Mouse (Mus musculus) layer of hippocampus, adult 2 months (tissue): ENCODE results near the gene Ubap1l. TPM values are rescaled to one million over a fixed set of nuclear protein-coding genes. Genes with fewer than 3 reads are reported as not detected.

ENCODE experiments used
- DNase-seq, 2 experiments: peaks; one replicate each; pipeline ENCODE4 v3.0.0; 2022; ENCODE audit warnings: low spot score in 2 of 2
- H3K27ac ChIP-seq: fragments of 200-600 bp; 2 replicates; pipeline ENCODE4 v1.8.1; 2022
- H3K4me3 ChIP-seq: fragments of 200-600 bp; 2 replicates; pipeline ENCODE4 v1.8.1; 2022; ENCODE audit warnings: mild to moderate bottlenecking
- CTCF ChIP-seq: fragments of 200-600 bp; conservative IDR thresholded peaks from 2 replicates; pipeline ENCODE4 v1.8.1; 2022; ENCODE audit warnings: antibody characterized with exemption, mild to moderate bottlenecking, moderate library complexity
- total RNA-seq, 2 experiments: library from RNA; stranded (reverse); gene quantifications; 2 replicates each; pipeline ENCODE4 v1.2.3; 2021

The Ubap1l gene
- total RNA-seq, 2 experiments from 2014 or later = 2.5 to 6.2 TPM

- H3K27ac ChIP-seq = no peak overlapping the region
- no peak for DNase-seq
- no peak for TF ChIP-seq CTCF
- no peak overlapping the region for H3K4me3 ChIP-seq
Observed at GRCm38 (mm10) chr9:65407327-65407726, 46.5 kb downstream of the Ubap1l start.

DNA sequence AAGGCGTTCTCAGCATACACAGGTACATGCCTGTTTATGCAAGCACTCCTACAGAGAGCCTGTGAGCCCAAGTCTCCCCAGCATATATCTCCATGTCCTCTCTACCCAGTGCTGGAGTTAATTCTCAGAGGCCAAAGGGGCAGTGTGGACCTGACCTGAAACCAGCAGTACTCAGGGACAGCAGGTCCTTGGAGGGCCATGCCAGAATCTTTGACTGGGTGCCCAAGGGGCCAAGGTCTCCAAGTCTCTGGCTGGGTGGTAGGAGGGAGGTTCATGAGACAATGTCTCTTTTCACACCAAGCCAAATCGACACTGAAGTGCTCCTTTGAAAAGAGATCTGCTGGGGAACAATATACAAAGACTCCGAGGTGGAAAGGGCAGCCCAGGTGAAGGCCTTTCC is 47.0 kb downstream of the Ubap1l start:
- DNase-seq = no peak
- TF ChIP-seq CTCF = no peak
- no peak overlapping the region for H3K27ac ChIP-seq
- H3K4me3 ChIP-seq = no peak overlapping the region

GRCm38 (mm10) chr9:65408871-65409295 is 48.0 kb downstream of the Ubap1l start:
- no peak for TF ChIP-seq CTCF
- no peak for DNase-seq
- H3K27ac ChIP-seq = no peak overlapping the region
- no peak overlapping the region for H3K4me3 ChIP-seq

- DNase-seq = no peak
- H3K4me3 ChIP-seq = no peak overlapping the region
Observed at GRCm38 (mm10) chr9:65410378-65410777, 49.5 kb downstream of the Ubap1l start.

GRCm38 (mm10) chr9:65411326-65411725 is 50.5 kb downstream of the Ubap1l start:
- H3K27ac ChIP-seq = peak overlapping the region; percentile 58
- 0 out of 2 replicates have a peak, but pooled peaks have one; percentile 4 for TF ChIP-seq CTCF
- H3K4me3 ChIP-seq = no peak overlapping the region
- DNase-seq = no peak

More at GRCm38 (mm10) chr9:65410378-65410777, 49.5 kb downstream of the Ubap1l start:
- no peak for TF ChIP-seq CTCF
- peak overlapping the region; percentile 58; the same call in 1 of the 2 replicates for H3K27ac ChIP-seq

DNA sequence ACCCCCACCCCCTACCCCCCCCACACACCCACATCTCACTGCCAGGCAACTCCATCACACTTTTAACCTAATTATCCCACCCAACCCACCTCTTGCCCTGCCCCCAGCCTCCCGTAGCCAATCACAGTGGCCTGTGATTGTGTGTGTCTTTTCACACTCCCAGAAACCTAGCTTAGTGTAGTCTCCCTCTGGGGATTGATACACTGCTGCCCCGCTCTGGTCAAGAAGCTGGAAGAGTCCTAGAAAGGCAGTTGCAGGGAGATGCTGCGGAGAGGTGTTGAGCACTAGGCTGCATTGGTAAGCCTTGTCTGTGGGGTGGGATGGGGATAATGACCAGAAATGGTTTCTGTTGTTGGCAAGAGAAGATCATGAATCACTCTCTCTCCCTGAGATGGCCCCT is 56.9 kb downstream of the Ubap1l start:
- Histone ChIP-seq H3K4me3 (no peak overlapping the region), H3K27ac (no peak overlapping the region)
- TF ChIP-seq CTCF = peak; percentile 34
- DNase-seq = no peak

- no peak overlapping the region for H3K27ac ChIP-seq
- peak; percentile 44 for TF ChIP-seq CTCF
- no peak for DNase-seq
- no peak overlapping the region for H3K4me3 ChIP-seq
Observed at GRCm38 (mm10) chr9:65419633-65420032, 58.8 kb downstream of the Ubap1l start.

DNA sequence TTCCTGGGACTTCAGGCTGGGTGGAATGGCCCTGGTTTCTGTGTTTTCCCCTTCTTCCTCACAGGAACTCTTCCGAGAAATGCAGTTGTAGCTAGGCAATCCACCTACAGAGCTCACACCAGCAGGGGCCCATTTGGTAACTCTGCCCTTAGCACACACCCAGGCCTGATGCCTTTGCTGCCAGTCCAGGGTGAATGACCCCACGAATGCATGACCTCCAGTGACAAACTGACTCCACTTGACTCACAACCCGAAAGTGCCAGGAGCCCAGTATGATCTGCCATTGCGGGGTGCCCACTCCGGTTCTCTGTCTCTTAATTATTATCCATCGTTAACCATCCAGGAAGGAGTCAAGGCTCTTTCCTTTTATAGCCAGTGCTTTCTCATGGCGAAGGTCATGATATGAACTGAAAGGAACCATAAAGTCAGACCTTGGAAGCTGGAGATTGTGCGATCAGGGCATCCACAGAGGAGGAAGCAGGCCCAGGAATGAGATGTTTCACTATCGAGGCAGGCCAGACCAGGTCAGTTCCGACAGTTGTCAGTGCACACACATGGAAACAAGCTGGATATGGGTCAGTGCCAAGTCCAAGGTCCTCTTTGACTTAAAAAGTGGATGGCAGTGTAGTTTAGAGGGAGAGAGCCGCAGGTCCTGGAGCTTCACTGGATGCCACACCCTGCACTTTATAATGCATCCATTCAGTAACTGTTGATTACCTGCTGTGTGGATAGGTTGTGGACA is 62.1 kb downstream of the Ubap1l start, which contains the start of gene Slc51b:
Gene Slc51b, minus strand, starts transcription at position 196 of the 742 bp plus-strand sequence.
- no peak within 1 kb of the TSS for H3K4me3 ChIP-seq
- no peak for DNase-seq
- no peak within 1 kb of the TSS for H3K27ac ChIP-seq
- no peak for TF ChIP-seq CTCF

GRCm38 (mm10) chr9:65424393-65424792 is 63.6 kb downstream of the Ubap1l start:
- DNase-seq = no peak
- Histone ChIP-seq H3K4me3 (no peak overlapping the region), H3K27ac (no peak overlapping the region)
- no peak for TF ChIP-seq CTCF

GRCm38 (mm10) chr9:65427511-65427910 is 66.7 kb downstream of the Ubap1l start:
- no peak for DNase-seq
- Histone ChIP-seq H3K27ac (no peak overlapping the region), H3K4me3 (no peak overlapping the region)
- no peak for TF ChIP-seq CTCF

DNA sequence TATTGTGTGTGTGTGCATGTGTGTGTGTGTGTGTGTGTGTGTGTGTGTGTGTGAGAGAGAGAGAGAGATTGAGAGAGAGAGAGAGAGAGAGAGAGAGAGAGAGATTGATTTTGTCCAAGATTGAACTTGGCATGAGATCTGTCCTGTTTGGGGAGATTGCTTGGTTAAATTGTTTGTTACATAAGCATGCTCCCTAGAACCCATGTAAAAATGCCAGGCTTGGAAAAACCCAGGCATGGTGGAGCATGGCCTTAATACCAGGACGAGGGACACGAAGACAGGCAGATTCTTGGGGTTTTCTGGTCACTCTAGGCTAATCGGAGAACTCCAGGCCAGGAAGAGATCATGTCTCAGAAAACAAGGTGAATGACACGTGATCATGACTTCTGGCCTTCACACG is 67.2 kb downstream of the Ubap1l start:
- DNase-seq = no peak
- Histone ChIP-seq H3K27ac (no peak overlapping the region), H3K4me3 (no peak overlapping the region)
- TF ChIP-seq CTCF = no peak

Other genes starting within 250 kb of the Ubap1l start
- 1 to 10 TPM; 3.5 to 4.9 TPM for gene Igdcc3, start 219.9 kb upstream of the Ubap1l start, total RNA-seq
- 1 to 10 TPM; 5.0 to 5.1 TPM for gene Parp16, start 165.7 kb upstream of the Ubap1l start, total RNA-seq
- under 1 TPM in 1 of 2 experiments, not detected in 1; 0.26 TPM for gene Cilp, start 95.9 kb upstream of the Ubap1l start, total RNA-seq
- gene Clpx, start 66.8 kb upstream of the Ubap1l start, total RNA-seq = 10 to 100 TPM; 32.6 to 35.8 TPM
- gene Pdcd7, start 14.9 kb upstream of the Ubap1l start, total RNA-seq = 10 to 100 TPM; 29.2 to 30.8 TPM
- under 1 TPM; 0.29 to 0.44 TPM for gene Kbtbd13, start 30.6 kb downstream of the Ubap1l start, total RNA-seq
- 1 to 10 TPM; 3.1 to 3.9 TPM for gene Rasl12, start 37.5 kb downstream of the Ubap1l start, total RNA-seq
- not detected for gene Slc51b, start 61.9 kb downstream of the Ubap1l start, total RNA-seq
- 10 to 100 TPM; 18.5 to 20.3 TPM for gene Mtfmt, start 74.7 kb downstream of the Ubap1l start, total RNA-seq
- gene Spg21, start 99.9 kb downstream of the Ubap1l start, total RNA-seq = 10 to 100 TPM; 32.3 to 33.6 TPM
- gene Ankdd1a, start 159.2 kb downstream of the Ubap1l start, total RNA-seq = 1 to 10 TPM; 4.8 to 5.0 TPM
- gene Plekho2, start 219.0 kb downstream of the Ubap1l start, total RNA-seq = 10 to 100 TPM; 12.0 to 14.5 TPM
- under 1 TPM; 0.17 to 0.38 TPM for gene Pif1, start 226.1 kb downstream of the Ubap1l start, total RNA-seq